Mouse (Mus musculus) gastrocnemius, adult 8-10 months (tissue): ENCODE measurements at regions not wholly inside any gene's neighbourhood (a gene's known extent, or its start where the extent isn't known, plus 50 kb on each side); places are given as distances from the start of the nearest gene placed in this dataset.

Experiments
- DNase-seq, 2 experiments: peaks; one replicate each; pipeline ENCODE4 v3.0.0; 2022; ENCODE audit warnings: low spot score in 2 of 2

GRCm38 (mm10) chr3:117520461-117520860 is 54.2 kb upstream of the Plppr5 start:
- DNase-seq: no peak

GRCm38 (mm10) chr3:117508090-117508489 is 66.5 kb upstream of the Plppr5 start:
- no peak for DNase-seq

GRCm38 (mm10) chr3:117506151-117506723 is 68.4 kb upstream of the Plppr5 start:
- no peak for DNase-seq

GRCm38 (mm10) chr3:117501107-117501506 is 73.5 kb upstream of the Plppr5 start:
- DNase-seq: no peak

GRCm38 (mm10) chr3:117498138-117498897 is 76.3 kb upstream of the Plppr5 start:
- no peak for DNase-seq

GRCm38 (mm10) chr3:117494118-117494517 is 80.5 kb upstream of the Plppr5 start:
- no peak for DNase-seq

- DNase-seq: no peak
Observed at GRCm38 (mm10) chr3:117487281-117488027, 87.2 kb upstream of the Plppr5 start.

- no peak for DNase-seq
Observed at GRCm38 (mm10) chr3:117486351-117486750, 88.3 kb upstream of the Plppr5 start.

- DNase-seq: no peak
Observed at GRCm38 (mm10) chr3:117480131-117480530, 94.5 kb upstream of the Plppr5 start.

GRCm38 (mm10) chr3:117459507-117459906 is 98.8 kb upstream of the Plppr4 start:
- DNase-seq: no peak

GRCm38 (mm10) chr3:117450559-117450958 is 89.9 kb upstream of the Plppr4 start:
- DNase-seq: no peak

- DNase-seq: no peak
Observed at GRCm38 (mm10) chr3:117441887-117442286, 81.2 kb upstream of the Plppr4 start.

- DNase-seq: no peak
Observed at GRCm38 (mm10) chr3:117440294-117440693, 79.6 kb upstream of the Plppr4 start.

GRCm38 (mm10) chr3:117438473-117439114 is 77.9 kb upstream of the Plppr4 start:
- DNase-seq: peak; percentile 3 to 6

- no peak for DNase-seq
Observed at GRCm38 (mm10) chr3:117424526-117424925, 63.9 kb upstream of the Plppr4 start.

GRCm38 (mm10) chr3:117412896-117413747 is 52.4 kb upstream of the Plppr4 start:
- DNase-seq: no peak
